7 mouse cellular contexts compared by ENCODE assay signal in genomic region chr5:142694627-142695340, GRCm38 (mm10). TPM values are rescaled to one million over a fixed set of nuclear protein-coding genes. Genes with fewer than 3 reads are reported as not detected.
DNase-seq lines count a peak whose midpoint lies in the region; ATAC-seq and TF ChIP-seq lines count a peak whose summit lies in the region.

No protein-coding gene starts in this region.

- no peaks in the 10 kb centered on the region for H3K9me3 ChIP-seq in kidney, embryonic 15.5 days (replicated peaks)
- no peaks in the 10 kb centered on the region for H3K9me3 ChIP-seq in neural tube, embryonic 11.5 days (ENCODE audit: control insufficient read depth, low read length)

- ATAC-seq in kidney, embryonic 15.5 days (replicated peaks; ENCODE audit: low FRiP score): no peak
- ATAC-seq in neural tube, embryonic 11.5 days (ENCODE audit: insufficient read depth, low FRiP score, low TSS enrichment): no peak

- no peak overlapping the region for H3K9ac ChIP-seq in kidney, embryonic 15.5 days
- H3K9ac ChIP-seq in neural tube, embryonic 11.5 days (ENCODE audit: low read length): no peak overlapping the region

- no peak for TF ChIP-seq CTCF in kidney, adult 2 months (conservative IDR thresholded peaks at IDR 0.05; ENCODE audit: insufficient read depth, insufficient read length, low read depth, low read length)
- TF ChIP-seq CTCF in left cerebral cortex, adult 2 months (IDR thresholded peaks at IDR 0.05): no peak

- intact Hi-C loops in left cerebral cortex, adult 2 months (cut with DNase I): loop anchor here (10.0 kb wide), 1 partner anchor 270 kb away; the partner anchor contains the start of gene Fscn1

- no peak for TF ChIP-seq POLR2A in kidney, adult 2 months (IDR thresholded peaks at IDR 0.05; ENCODE audit: low read depth, low read length)

- WGBS in kidney, adult 2 months: 12% methylated on average over 12 of the region's 12 CpGs
- WGBS in kidney, embryonic 15.5 days: 12% methylated on average over 12 of the region's 12 CpGs
- WGBS in neural tube, embryonic 11.5 days: 12% methylated on average over 12 of the region's 12 CpGs

- H3K4me2 ChIP-seq in kidney, embryonic 15.5 days: no peak overlapping the region
- H3K4me2 ChIP-seq in neural tube, embryonic 11.5 days (ENCODE audit: low read depth): no peak overlapping the region

- H3K27me3 ChIP-seq in kidney, adult 2 months (replicated peaks; ENCODE audit: control insufficient read depth, insufficient read depth, low read length): no peaks in the 10 kb centered on the region
- peaks cover 17% of the 10 kb centered on the region for H3K27me3 ChIP-seq in kidney, embryonic 15.5 days
- H3K27me3 ChIP-seq in neural tube, embryonic 11.5 days (ENCODE audit: control insufficient read depth, insufficient read depth, low read length): no peaks in the 10 kb centered on the region

- no peaks in the 10 kb centered on the region for H3K4me1 ChIP-seq in kidney, adult 2 months (ENCODE audit: control insufficient read depth, insufficient read depth, low read length)
- H3K4me1 ChIP-seq in kidney, embryonic 15.5 days: no peaks in the 10 kb centered on the region
- H3K4me1 ChIP-seq in neural tube, embryonic 11.5 days (ENCODE audit: control insufficient read depth, insufficient read depth, low read length): no peaks in the 10 kb centered on the region

- no peak overlapping the region for H3K4me3 ChIP-seq in kidney, adult 2 months (ENCODE audit: insufficient read depth, low read depth, low read length)
- H3K4me3 ChIP-seq in kidney, embryonic 15.5 days (replicated peaks): no peak overlapping the region
- no peak overlapping the region for H3K4me3 ChIP-seq in neural tube, embryonic 11.5 days (ENCODE audit: low read depth, low read length)
- no peak overlapping the region for H3K4me3 ChIP-seq in left cerebral cortex, adult 2 months

- no peak overlapping the region for H3K27ac ChIP-seq in kidney, adult 2 months (ENCODE audit: insufficient read depth, low read depth, low read length)
- no peak overlapping the region for H3K27ac ChIP-seq in kidney, embryonic 15.5 days
- no peak overlapping the region for H3K27ac ChIP-seq in neural tube, embryonic 11.5 days (ENCODE audit: low read depth, low read length)
- no peak overlapping the region for H3K27ac ChIP-seq in left cerebral cortex, adult 2 months

- peak; percentile 49 for DNase-seq in kidney, adult 2 months
- DNase-seq in MN1 (ENCODE audit: low spot score): peak; percentile 83
- DNase-seq in adrenal gland, postnatal 36 days: peak; percentile 82 to 85
- DNase-seq in kidney, postnatal 10 days: peak; percentile 86
- DNase-seq in neural tube, embryonic 11.5 days (ENCODE audit: low spot score): peak; percentile 68
- no peak for DNase-seq in left cerebral cortex, adult 2 months (ENCODE audit: extremely low spot score in 1 of 2, low spot score in 2 of 2)

- no peaks in the 10 kb centered on the region for H3K36me3 ChIP-seq in kidney, adult 2 months (ENCODE audit: control insufficient read depth, insufficient read depth, low read length)
- H3K36me3 ChIP-seq in kidney, embryonic 15.5 days: no peaks in the 10 kb centered on the region
- no peaks in the 10 kb centered on the region for H3K36me3 ChIP-seq in neural tube, embryonic 11.5 days (ENCODE audit: control insufficient read depth, insufficient read depth, low read length)

RNA-seq across cellular contexts. Expression of gene Slc29a4, which starts 2.5 kb away (rescaled TPM):
- 0.92 and 1.1 TPM in 2 replicates for polyA plus RNA-seq in kidney, adult 2 months (2012; rRNA removed)
- polyA plus RNA-seq in kidney, embryonic 15.5 days (2015; fragmentation: Nextera tagmentation; extraction: Ambion mirVana): 4.6 and 6.4 TPM in 2 replicates
- 10 to 100 TPM; 14.4 to 22.8 TPM for total RNA-seq in adrenal gland, postnatal 36 days (2021)
- 36.9 and 39.4 TPM in 2 replicates for polyA plus RNA-seq in neural tube, embryonic 11.5 days (2014; fragmentation: Nextera tagmentation; extraction: Ambion mirVana)
- total RNA-seq in left cerebral cortex, adult 2 months (2021): 10 to 100 TPM; 10.1 to 11.2 TPM

Comparison
In these comparisons a context has a peak if more than half of its experiments do, and no peak if none do; other contexts are left out.
1. DNase-seq: peak in kidney, adult 2 months (single experiment), MN1 (single experiment), adrenal gland, postnatal 36 days (2 of 2), kidney, postnatal 10 days (single experiment) and neural tube, embryonic 11.5 days (single experiment); none in left cerebral cortex, adult 2 months (0 of 2).